Mouse (Mus musculus) midbrain, embryonic 12.5 days (tissue): ENCODE measurements around the gene Smad6. TPM values are rescaled to one million over a fixed set of nuclear protein-coding genes. Genes with fewer than 3 reads are reported as not detected.

Experiments used
- ATAC-seq: fragments of 200-750 bp; cut with Nextera tagmentation; 2 replicates; pipeline ENCODE4 v1.8.0; 2017; ENCODE audit warnings: low read depth, moderate TSS enrichment, moderate library complexity; ENCODE audit not compliant: low FRiP score
- H3K27ac ChIP-seq: fragments of 300-500 bp; sonication (generic); replicated peaks from 2 replicates; pipeline ENCODE4 v1.5.1; 2016; ENCODE audit warnings: mild to moderate bottlenecking
- H3K27me3 ChIP-seq: fragments of 300-500 bp; sonication (generic); 2 replicates; pipeline ENCODE4 v1.6.1; 2016; ENCODE audit warnings: mild to moderate bottlenecking
- H3K36me3 ChIP-seq: fragments of 300-500 bp; sonication (generic); 2 replicates; pipeline ENCODE4 v1.6.1; 2016
- H3K4me1 ChIP-seq: fragments of 300-500 bp; sonication (generic); 2 replicates; pipeline ENCODE4 v1.6.1; 2016
- H3K4me2 ChIP-seq: fragments of 300-500 bp; sonication (generic); replicated peaks from 2 replicates; pipeline ENCODE4 v1.6.1; 2016; ENCODE audit warnings: mild to moderate bottlenecking, moderate library complexity
- H3K4me3 ChIP-seq: fragments of 300-500 bp; sonication (generic); 2 replicates; pipeline ENCODE4 v1.5.1; 2016; ENCODE audit warnings: mild to moderate bottlenecking
- H3K9ac ChIP-seq: fragments of 300-500 bp; sonication (generic); replicated peaks from 2 replicates; pipeline ENCODE4 v1.6.1; 2016; ENCODE audit warnings: mild to moderate bottlenecking, moderate library complexity
- H3K9me3 ChIP-seq: fragments of 300-500 bp; sonication (generic); 2 replicates; pipeline ENCODE4 v1.6.1; 2016; ENCODE audit warnings: mild to moderate bottlenecking
- WGBS: fragments of 180-500 bp; shearing (Covaris S2); methylation state at CpG from one replicate; pipeline ENCODE4 v1.1.7; 2016; 5-methylcytosine and 5-hydroxymethylcytosine counted together
- polyA plus RNA-seq: library from polyadenylated mRNA; unstranded; fragments of >200 nt; fragmentation: Nextera tagmentation; extraction: Ambion mirVana; gene quantifications from 2 replicates; pipeline ENCODE4 v1.2.1, GENCODE M21; 2016

The Smad6 gene
- polyA plus RNA-seq, 1 experiment from 2014 or later: 7.8 TPM

GRCm38 (mm10) chr9:63953691-63954090 is 68.2 kb downstream of the Smad6 start:
- peak overlapping the region; percentile 27 for H3K4me3 ChIP-seq
- H3K9me3 ChIP-seq: no peaks in the 10 kb centered on the region
- peaks cover 15% of the 10 kb centered on the region for H3K27me3 ChIP-seq
- 37% methylated on average over 35 of the region's 35 CpGs for WGBS
- no peak overlapping the region for H3K27ac ChIP-seq
- H3K4me1 ChIP-seq: peaks cover 17% of the 10 kb centered on the region
- ATAC-seq: no peak
- H3K4me2 ChIP-seq: peak overlapping the region; percentile 32
- 0 out of 2 replicates have a peak, but pooled peaks cover 14% of the 10 kb centered on the region for H3K36me3 ChIP-seq
- 0 out of 2 replicates have a peak overlapping the region, but pooled peaks have one; percentile 20 for H3K9ac ChIP-seq

DNA sequence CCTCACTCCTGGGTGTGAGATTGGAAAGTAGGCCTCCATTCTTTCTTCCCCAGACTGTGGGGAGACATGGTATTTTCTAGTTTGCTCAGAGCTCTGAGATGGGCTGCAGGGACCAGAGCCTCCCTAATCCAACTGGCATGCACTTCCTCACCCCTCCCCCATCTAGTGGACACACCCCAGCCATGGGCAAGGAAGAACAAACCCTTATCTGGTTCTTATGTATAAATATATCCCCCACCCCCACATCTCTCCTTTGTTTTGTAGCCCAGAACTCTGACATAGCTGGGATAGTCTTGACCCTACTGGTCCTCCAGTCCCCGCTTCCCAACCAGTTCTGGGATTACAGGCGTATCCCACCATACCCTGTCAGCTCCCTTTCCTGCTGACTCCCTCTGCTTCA is 69.3 kb downstream of the Smad6 start:
- H3K27ac ChIP-seq: no peak overlapping the region
- H3K9me3 ChIP-seq: no peaks in the 10 kb centered on the region
- H3K4me2 ChIP-seq: no peak overlapping the region
- no peak overlapping the region for H3K4me3 ChIP-seq
- H3K36me3 ChIP-seq: 0 out of 2 replicates have a peak, but pooled peaks cover 14% of the 10 kb centered on the region
- WGBS: 93% methylated on average over 2 of the region's 2 CpGs
- 0 out of 2 replicates have a peak, but pooled peaks cover 8% of the 10 kb centered on the region for H3K4me1 ChIP-seq
- H3K9ac ChIP-seq: no peak overlapping the region
- ATAC-seq: no peak
- H3K27me3 ChIP-seq: peaks cover 10% of the 10 kb centered on the region

- ATAC-seq: no peak
- Histone ChIP-seq H3K4me2 (no peak overlapping the region), H3K9ac (no peak overlapping the region), H3K27ac (no peak overlapping the region), H3K9me3 (no peaks in the 10 kb centered on the region), H3K4me1 (0 out of 2 replicates have a peak, but pooled peaks cover 8% of the 10 kb centered on the region), H3K4me3 (no peak overlapping the region), H3K27me3 (peaks cover 4% of the 10 kb centered on the region), H3K36me3 (0 out of 2 replicates have a peak, but pooled peaks cover 14% of the 10 kb centered on the region)
- 26% methylated on average over 4 of the region's 4 CpGs for WGBS
Observed at GRCm38 (mm10) chr9:63950357-63950756, 71.5 kb downstream of the Smad6 start.

GRCm38 (mm10) chr9:63949393-63949792 is 72.5 kb downstream of the Smad6 start:
- no peak overlapping the region for H3K9ac ChIP-seq
- no peaks in the 10 kb centered on the region; the same call in 1 of the 2 replicates for H3K27me3 ChIP-seq
- no peaks in the 10 kb centered on the region for H3K9me3 ChIP-seq
- no peak overlapping the region for H3K27ac ChIP-seq
- 0 out of 2 replicates have a peak, but pooled peaks cover 14% of the 10 kb centered on the region for H3K36me3 ChIP-seq
- H3K4me1 ChIP-seq: 0 out of 2 replicates have a peak, but pooled peaks cover 8% of the 10 kb centered on the region
- no peak overlapping the region for H3K4me2 ChIP-seq
- WGBS: 71% methylated on average over 4 of the region's 4 CpGs
- no peak for ATAC-seq
- H3K4me3 ChIP-seq: no peak overlapping the region

DNA sequence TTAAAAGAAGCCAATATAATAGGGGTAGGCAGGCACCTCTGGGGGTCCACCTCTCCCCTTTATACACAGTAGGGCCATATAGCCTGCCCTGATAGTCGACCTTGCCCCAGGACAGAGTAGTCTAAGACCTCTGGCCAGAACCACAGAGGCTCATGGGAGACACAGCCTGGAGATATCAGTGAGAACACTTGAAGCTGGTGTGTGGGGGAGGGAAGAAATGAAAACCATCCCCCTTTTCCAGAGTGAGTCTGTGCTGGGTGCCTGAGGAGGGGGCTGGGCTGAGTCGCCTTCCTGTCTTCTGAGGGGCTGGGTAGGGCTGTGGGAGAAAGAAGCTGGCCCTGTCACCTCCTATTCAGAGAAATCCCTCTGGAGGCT is 79.3 kb downstream of the Smad6 start:
- H3K36me3 ChIP-seq: no peaks in the 10 kb centered on the region
- H3K4me1 ChIP-seq: 0 out of 2 replicates have a peak, but pooled peaks cover 6% of the 10 kb centered on the region
- H3K4me3 ChIP-seq: no peak overlapping the region
- no peak for ATAC-seq
- no peaks in the 10 kb centered on the region for H3K9me3 ChIP-seq
- no peaks in the 10 kb centered on the region for H3K27me3 ChIP-seq
- WGBS: 59% methylated on average over 2 of the region's 2 CpGs
- no peak overlapping the region for H3K27ac ChIP-seq
- H3K4me2 ChIP-seq: no peak overlapping the region
- no peak overlapping the region for H3K9ac ChIP-seq

DNA sequence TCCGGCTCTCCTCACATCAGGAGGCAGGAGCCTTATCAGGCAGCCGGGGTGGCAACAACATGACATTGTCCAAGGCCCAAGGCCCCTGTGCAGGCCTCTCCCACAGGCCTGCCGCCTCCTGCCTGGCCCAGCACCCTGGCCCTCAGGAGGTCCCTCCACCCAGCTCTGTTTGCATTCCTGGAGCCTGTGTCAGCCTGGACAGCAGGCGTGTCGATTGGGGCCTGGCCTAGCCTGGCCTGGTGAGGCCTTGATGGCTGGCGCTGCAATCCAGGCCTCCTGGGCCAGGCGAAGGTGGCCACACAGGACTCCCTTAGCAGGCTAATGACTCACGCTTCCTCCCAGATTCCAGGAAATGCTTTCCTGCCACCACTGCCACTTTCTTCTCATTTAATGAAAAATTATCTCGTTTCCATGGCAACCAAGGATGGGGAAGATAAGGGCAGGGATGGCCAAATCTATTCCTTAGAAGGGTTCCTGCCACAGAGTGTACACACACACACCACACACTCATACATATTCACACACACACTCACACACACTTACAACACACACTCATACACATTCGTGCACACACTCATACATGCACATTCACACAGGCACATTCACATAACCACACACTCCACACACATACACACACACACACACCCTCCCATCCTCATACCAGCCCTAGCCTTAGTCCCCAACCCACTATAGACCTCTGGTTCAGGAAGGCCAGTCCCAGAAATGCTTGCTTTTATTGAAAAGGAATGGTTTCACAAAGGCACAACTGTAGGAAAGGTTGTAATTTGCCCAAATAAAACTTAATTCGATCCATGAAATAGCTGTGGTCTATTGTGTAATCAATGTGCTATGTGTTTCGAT is 79.9 kb downstream of the Smad6 start:
- 74% methylated on average over 12 of the region's 12 CpGs for WGBS
- Histone ChIP-seq H3K9ac (no peak overlapping the region), H3K4me2 (no peak overlapping the region), H3K36me3 (no peaks in the 10 kb centered on the region), H3K9me3 (no peaks in the 10 kb centered on the region), H3K27me3 (no peaks in the 10 kb centered on the region), H3K27ac (peak overlapping the region; percentile 67), H3K4me3 (no peak overlapping the region), H3K4me1 (0 out of 2 replicates have a peak, but pooled peaks cover 6% of the 10 kb centered on the region)
- no peak for ATAC-seq

DNA sequence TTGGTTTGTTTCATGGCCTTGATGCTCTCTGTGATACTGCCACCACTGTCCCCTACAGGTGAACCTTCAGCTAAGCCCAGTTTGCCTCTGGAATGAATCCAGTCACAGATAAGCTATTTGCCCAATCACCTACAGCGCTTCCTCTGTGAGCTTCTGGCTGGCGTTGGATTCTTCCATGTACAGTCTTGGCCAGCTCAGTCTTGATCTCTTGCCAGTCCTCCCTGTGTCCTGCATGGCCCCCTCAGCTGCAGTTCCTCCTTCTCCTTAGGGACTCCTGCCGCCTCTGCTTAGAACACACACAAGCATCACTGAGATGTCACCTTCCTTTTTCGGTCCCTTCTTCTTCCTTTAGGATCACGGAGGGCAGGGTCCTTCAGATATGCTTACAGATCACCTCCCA is 85.6 kb downstream of the Smad6 start:
- H3K27ac ChIP-seq: no peak overlapping the region
- H3K9me3 ChIP-seq: no peaks in the 10 kb centered on the region
- no peak overlapping the region for H3K4me2 ChIP-seq
- H3K9ac ChIP-seq: no peak overlapping the region
- WGBS: 83% methylated on average over 5 of the region's 5 CpGs
- no peaks in the 10 kb centered on the region for H3K4me1 ChIP-seq
- no peaks in the 10 kb centered on the region for H3K36me3 ChIP-seq
- no peak for ATAC-seq
- H3K4me3 ChIP-seq: no peak overlapping the region
- peaks cover 3% of the 10 kb centered on the region; the same call in 1 of the 2 replicates for H3K27me3 ChIP-seq

DNA sequence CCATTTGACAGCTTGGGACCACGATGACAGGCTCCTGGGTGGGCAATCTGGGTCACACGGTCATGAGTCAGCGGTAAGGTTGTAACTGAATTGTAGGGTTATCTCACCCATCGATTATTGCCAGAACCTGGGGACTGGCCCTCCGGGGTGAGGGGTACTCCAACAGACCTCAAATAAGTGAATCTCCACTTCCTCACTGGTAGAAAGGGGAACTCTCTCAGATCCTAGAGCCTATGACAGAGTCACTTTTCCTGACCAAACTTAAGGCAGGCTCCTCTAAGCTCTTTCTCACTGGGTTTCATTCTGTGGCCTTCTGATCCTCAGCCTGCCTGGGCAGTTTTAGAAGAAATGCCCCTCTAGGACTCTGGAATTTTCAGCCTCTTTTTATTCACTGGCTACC is 88.8 kb downstream of the Smad6 start:
- H3K36me3 ChIP-seq: no peaks in the 10 kb centered on the region
- H3K4me1 ChIP-seq: peaks cover 1% of the 10 kb centered on the region
- no peaks in the 10 kb centered on the region for H3K9me3 ChIP-seq
- no peak overlapping the region for H3K4me3 ChIP-seq
- ATAC-seq: no peak
- peaks cover 15% of the 10 kb centered on the region for H3K27me3 ChIP-seq
- no peak overlapping the region for H3K4me2 ChIP-seq
- H3K9ac ChIP-seq: no peak overlapping the region
- 71% methylated on average over 5 of the region's 5 CpGs for WGBS
- H3K27ac ChIP-seq: no peak overlapping the region

- 5% methylated on average over 34 of the region's 34 CpGs for WGBS
- peaks cover 11% of the 10 kb centered on the region for H3K4me1 ChIP-seq
- ATAC-seq: no peak
- peak overlapping the region; percentile 49; the same call in 1 of the 2 replicates for H3K9ac ChIP-seq
- no peaks in the 10 kb centered on the region for H3K9me3 ChIP-seq
- peak overlapping the region; percentile 55 for H3K4me2 ChIP-seq
- H3K27ac ChIP-seq: no peak overlapping the region
- H3K27me3 ChIP-seq: peaks cover 39% of the 10 kb centered on the region
- no peaks in the 10 kb centered on the region for H3K36me3 ChIP-seq
- peak overlapping the region; percentile 30 for H3K4me3 ChIP-seq
Observed at GRCm38 (mm10) chr9:63927340-63928049, 94.4 kb downstream of the Smad6 start.

DNA sequence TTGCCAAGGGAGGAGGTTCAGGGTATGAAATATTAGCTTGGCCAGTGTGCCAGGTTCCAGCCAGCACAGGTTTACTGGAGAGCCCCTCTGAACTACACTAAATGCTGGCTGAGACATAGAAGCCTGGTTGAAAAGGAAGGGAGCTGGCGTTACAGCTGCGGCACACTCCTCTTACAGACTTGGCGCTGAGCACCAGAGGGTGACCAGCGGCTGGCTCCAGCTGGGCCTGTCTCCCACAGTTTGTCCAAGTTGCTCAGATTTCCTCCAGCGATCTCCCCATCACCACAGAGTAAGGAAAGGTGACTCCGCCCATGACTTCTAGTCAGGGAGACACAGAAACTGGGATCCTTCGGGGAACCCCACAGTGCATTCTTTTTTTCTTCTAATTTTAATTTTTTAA is 95.5 kb downstream of the Smad6 start:
- no peak overlapping the region for H3K4me3 ChIP-seq
- no peaks in the 10 kb centered on the region for H3K9me3 ChIP-seq
- H3K4me1 ChIP-seq: peaks cover 11% of the 10 kb centered on the region
- WGBS: 81% methylated on average over 7 of the region's 7 CpGs
- no peaks in the 10 kb centered on the region for H3K36me3 ChIP-seq
- no peak for ATAC-seq
- no peak overlapping the region for H3K27ac ChIP-seq
- H3K9ac ChIP-seq: no peak overlapping the region
- H3K4me2 ChIP-seq: no peak overlapping the region
- H3K27me3 ChIP-seq: peaks cover 35% of the 10 kb centered on the region

DNA sequence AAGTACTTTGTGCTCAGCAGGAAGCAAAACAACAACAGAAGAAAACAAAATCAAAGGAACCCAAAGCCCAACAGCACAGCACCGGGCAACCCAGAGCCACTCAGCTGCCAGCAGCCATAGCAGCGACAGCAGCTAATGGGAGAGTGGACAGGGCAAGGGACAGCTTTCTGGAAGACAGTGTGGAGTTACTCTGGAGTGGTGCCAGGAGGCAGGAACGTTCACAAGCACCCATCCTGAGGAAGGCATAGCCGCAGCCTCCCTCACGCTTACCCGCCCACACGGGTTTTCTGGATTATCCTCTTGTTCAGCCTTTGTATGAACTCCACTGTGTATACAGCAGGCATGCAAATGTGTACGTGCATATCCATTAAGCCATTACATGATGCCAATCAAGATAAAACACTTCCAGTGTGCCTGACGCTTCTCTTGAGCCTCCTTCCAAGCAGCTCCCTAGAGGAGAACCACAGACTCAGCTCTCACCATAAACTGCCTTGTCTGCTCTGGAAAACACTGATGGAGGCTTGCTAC is 98.6 kb downstream of the Smad6 start:
- 65% methylated on average over 9 of the region's 9 CpGs for WGBS
- ATAC-seq: no peak
- 0 out of 2 replicates have a peak overlapping the region, but pooled peaks have one; percentile 15 for H3K9ac ChIP-seq

DNA sequence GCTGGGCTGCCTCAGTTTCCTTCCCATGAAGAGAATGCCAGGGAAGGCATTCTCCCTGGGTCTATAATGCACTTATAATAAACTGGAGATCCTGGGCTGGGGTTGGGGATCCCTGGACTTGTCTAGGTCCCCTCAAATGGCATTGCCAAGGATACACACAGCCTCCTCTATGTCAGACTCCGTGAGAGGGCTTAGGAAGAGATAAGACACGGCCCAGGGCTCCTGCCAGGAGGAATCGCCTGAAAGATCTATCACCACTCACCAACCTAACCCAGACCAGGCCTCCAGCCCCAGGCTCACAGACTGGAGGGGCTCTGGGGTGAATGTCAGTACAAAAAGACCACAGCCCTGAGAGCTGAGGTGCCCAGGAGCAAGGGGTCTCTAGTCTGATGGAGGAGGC is 102.2 kb downstream of the Smad6 start:
- Histone ChIP-seq H3K9me3 (no peaks in the 10 kb centered on the region), H3K27me3 (0 out of 2 replicates have a peak, but pooled peaks cover 7% of the 10 kb centered on the region), H3K4me3 (no peak overlapping the region), H3K4me2 (no peak overlapping the region), H3K36me3 (no peaks in the 10 kb centered on the region), H3K4me1 (no peaks in the 10 kb centered on the region; the same call in 1 of the 2 replicates), H3K27ac (no peak overlapping the region), H3K9ac (no peak overlapping the region)
- WGBS: 88% methylated on average over 3 of the region's 3 CpGs
- no peak for ATAC-seq

More for the DNA sequence above, 98.6 kb downstream of the Smad6 start:
- Histone ChIP-seq H3K4me2 (no peak overlapping the region), H3K9me3 (no peaks in the 10 kb centered on the region), H3K4me1 (peaks cover 11% of the 10 kb centered on the region), H3K4me3 (no peak overlapping the region), H3K27me3 (peaks cover 25% of the 10 kb centered on the region), H3K27ac (no peak overlapping the region), H3K36me3 (no peaks in the 10 kb centered on the region)
